Mouse (Mus musculus) MEL (cell line): Measurements from ENCODE around the gene Wdr70.

Source experiments
- ELF1 ChIP-seq: IDR thresholded peaks from 2 replicates; pipeline ENCODE4 v1.6.1; 2014; ENCODE audit warnings: low read depth, mild to moderate bottlenecking, inconsistent platforms, low read length, improper control_type of control experiment, moderate library complexity
- POLR2A ChIP-seq, 2 experiments: IDR thresholded peaks; 2 replicates each; pipeline ENCODE4 v1.6.1; 2011 to 2012; ENCODE audit warnings: low read length in 2 of 2, mild to moderate bottlenecking in 2 of 2, control low read depth in 1 of 2, improper control_type of control experiment in 1 of 2, low read depth in 1 of 2, moderate library complexity in 1 of 2; ENCODE audit not compliant: control insufficient read depth in 1 of 2, insufficient read depth in 1 of 2, poor library complexity in 1 of 2

DNA sequence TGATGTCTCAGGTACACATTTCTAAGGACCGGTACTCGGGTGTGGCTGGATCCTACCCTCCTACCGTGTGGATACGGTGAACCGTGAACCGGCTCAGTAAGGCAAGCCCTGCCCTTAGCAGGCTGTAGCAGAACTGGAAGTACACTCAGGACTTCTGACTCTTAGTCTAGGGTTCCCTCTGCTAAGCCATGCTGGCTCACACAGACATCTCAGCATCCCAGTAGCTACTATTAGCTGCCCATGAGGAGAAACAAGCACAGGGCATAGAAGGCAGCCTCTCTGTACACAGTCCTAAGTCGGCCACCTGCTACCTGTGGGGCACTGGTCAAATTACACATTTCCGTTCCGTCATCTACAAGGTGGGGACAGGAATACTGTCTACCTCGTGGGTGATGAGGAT lies 220.1 kb downstream of the Wdr70 start:
- TF ChIP-seq ELF1 (no peak), POLR2A (IDR thresholded peaks at IDR 0.05; ENCODE audit: control insufficient read depth in 1 of 2, insufficient read depth in 1 of 2, low read depth in 1 of 2, low read length in 2 of 2, poor library complexity in 1 of 2) (no peak)
